In genomic region chr17:84061621-84062020, GRCm38 (mm10) we compare ENCODE assay signal across 11 mouse cellular contexts.
DNase-seq lines count a peak whose midpoint lies in the region; ATAC-seq and TF ChIP-seq lines count a peak whose summit lies in the region.
"Had no signal": no experiment of that assay in that cellular context is flagged by ENCODE, and none has a peak within 500 bp of the region (broad histone marks: within the 10 kb centered on the region; RNA-seq: fewer than 3 reads in every experiment).

No protein-coding gene starts in this region.

- peak; percentile 45 for DNase-seq in gastrocnemius, adult 2 months
- DNase-seq in gastrocnemius, adult 8-10 months (ENCODE audit: low spot score in 2 of 2) = no peak
- DNase-seq in stomach, postnatal 0 days (ENCODE audit: low spot score) = no peak
- peak; percentile 68 to 81 for DNase-seq in lung, postnatal 4 days
- peak; percentile 33 for DNase-seq in thymus, postnatal 4 days
- no peak for DNase-seq in cerebellum, adult 18-20 months
- no peak for DNase-seq in left cerebral cortex, adult 11 months (ENCODE audit: low spot score)
- DNase-seq: adrenal gland, adult 2 months had no signal

- peaks cover 9% of the 10 kb centered on the region; the same call in 1 of the 2 replicates for H3K4me1 ChIP-seq in stomach, embryonic 15.5 days
- no peaks in the 10 kb centered on the region for H3K4me1 ChIP-seq in stomach, postnatal 0 days (replicated peaks; ENCODE audit: control insufficient read depth, insufficient read depth)

- 50% methylated on average over 6 of the region's 6 CpGs for WGBS in stomach, embryonic 15.5 days
- WGBS in stomach, postnatal 0 days = 62% methylated on average over 6 of the region's 6 CpGs

- no peak for TF ChIP-seq CTCF in gastrocnemius, adult 2 months (IDR thresholded peaks at IDR 0.05)
- no peak for TF ChIP-seq CTCF in stomach, postnatal 0 days (IDR thresholded peaks at IDR 0.05; ENCODE audit: low read depth)

- intact Hi-C loops in gastrocnemius, adult 2 months (cut with DNase I) = no loop called here

- no peak overlapping the region for H3K4me3 ChIP-seq in gastrocnemius, adult 2 months
- H3K4me3 ChIP-seq in stomach, embryonic 15.5 days (replicated peaks) = no peak overlapping the region
- no peak overlapping the region for H3K4me3 ChIP-seq in stomach, postnatal 0 days (ENCODE audit: low read depth, low read length)
- H3K4me3 ChIP-seq: embryonic facial prominence, embryonic 13.5 days; midbrain, embryonic 12.5 days had no signal

- no peak for TF ChIP-seq EP300 in stomach, postnatal 0 days (optimal IDR thresholded peaks at IDR 0.05)

- no peaks in the 10 kb centered on the region for H3K36me3 ChIP-seq in stomach, embryonic 15.5 days
- H3K36me3 ChIP-seq in stomach, postnatal 0 days (ENCODE audit: control insufficient read depth, insufficient read depth, low read length) = no peaks in the 10 kb centered on the region
- H3K36me3 ChIP-seq: embryonic facial prominence, embryonic 13.5 days; midbrain, embryonic 12.5 days had no signal

- H3K9me3 ChIP-seq in stomach, embryonic 15.5 days = no peaks in the 10 kb centered on the region
- H3K9me3 ChIP-seq in stomach, postnatal 0 days (ENCODE audit: control insufficient read depth, low read length) = no peaks in the 10 kb centered on the region
- H3K9me3 ChIP-seq: embryonic facial prominence, embryonic 13.5 days had no signal

- no peak overlapping the region for H3K9ac ChIP-seq in stomach, embryonic 15.5 days
- no peak overlapping the region for H3K9ac ChIP-seq in stomach, postnatal 0 days (ENCODE audit: low read length)
- H3K9ac ChIP-seq: embryonic facial prominence, embryonic 13.5 days; midbrain, embryonic 12.5 days had no signal

- H3K4me2 ChIP-seq in stomach, embryonic 15.5 days = no peak overlapping the region
- H3K4me2 ChIP-seq in stomach, postnatal 0 days (replicated peaks; ENCODE audit: low read depth) = no peak overlapping the region
- H3K4me2 ChIP-seq: embryonic facial prominence, embryonic 13.5 days; midbrain, embryonic 12.5 days had no signal

- H3K27me3 ChIP-seq in stomach, embryonic 15.5 days (replicated peaks) = no peaks in the 10 kb centered on the region
- no peaks in the 10 kb centered on the region for H3K27me3 ChIP-seq in stomach, postnatal 0 days (ENCODE audit: control insufficient read depth, insufficient read depth, low read length)
- H3K27me3 ChIP-seq: embryonic facial prominence, embryonic 13.5 days; midbrain, embryonic 12.5 days had no signal

- H3K27ac ChIP-seq in gastrocnemius, adult 2 months = no peak overlapping the region
- no peak overlapping the region for H3K27ac ChIP-seq in stomach, embryonic 15.5 days
- no peak overlapping the region for H3K27ac ChIP-seq in stomach, postnatal 0 days (replicated peaks)
- H3K27ac ChIP-seq: embryonic facial prominence, embryonic 13.5 days; midbrain, embryonic 12.5 days had no signal

- ATAC-seq in stomach, embryonic 15.5 days (ENCODE audit: insufficient read depth, low FRiP score, low read depth) = peak; percentile 51; the same call in 1 of the 2 replicates
- no peak for ATAC-seq in stomach, postnatal 0 days (ENCODE audit: low FRiP score, low TSS enrichment)

Comparison
In these comparisons a context has a peak if more than half of its experiments do, and no peak if none do; other contexts are left out.
1. DNase-seq: peak in gastrocnemius, adult 2 months (single experiment), lung, postnatal 4 days (2 of 2) and thymus, postnatal 4 days (single experiment); none in gastrocnemius, adult 8-10 months (0 of 2), stomach, postnatal 0 days (single experiment), cerebellum, adult 18-20 months (0 of 2) and left cerebral cortex, adult 11 months (single experiment).